Mouse (Mus musculus): ENCODE data around the gene Neurl3.

DNA sequence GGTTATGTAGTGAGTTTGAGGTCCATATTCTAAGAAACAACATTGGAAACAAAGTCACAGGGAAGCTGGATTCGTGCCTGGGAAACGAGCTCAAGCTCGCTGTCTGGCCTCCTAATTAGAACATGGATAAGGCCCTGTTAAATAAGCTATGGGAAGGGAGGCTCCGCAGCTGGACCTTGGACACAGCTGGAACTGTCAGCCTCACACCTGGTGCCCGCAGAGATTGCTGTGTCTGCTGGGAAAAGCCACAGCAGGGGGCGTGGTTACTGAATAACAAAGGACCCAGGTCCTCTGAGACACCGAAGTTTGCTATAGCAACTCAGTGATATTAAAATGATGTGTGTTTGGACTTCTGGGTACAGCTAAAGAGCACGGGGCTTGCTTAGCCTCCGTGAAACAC is 23.1 kb downstream of the Neurl3 start:
- TF ChIP-seq MXI1 (IDR thresholded peaks at IDR 0.05; ENCODE audit: low read depth, low read length) (no peak), JUND (conservative IDR thresholded peaks at IDR 0.05; ENCODE audit: low read depth, low read length) (no peak), EP300 (IDR thresholded peaks at IDR 0.05; ENCODE audit: low read length) (no peak), POLR2A (IDR thresholded peaks at IDR 0.05; ENCODE audit: low read depth, low read length) (no peak), IRF4 (IDR thresholded peaks at IDR 0.05; ENCODE audit: low read depth, low read length) (no peak), CTCF (conservative IDR thresholded peaks at IDR 0.05 in 1 of 2, IDR thresholded peaks at IDR 0.05 in 1 of 2; ENCODE audit: low read depth in 2 of 2, low read length in 2 of 2) (no peak), MAX (IDR thresholded peaks at IDR 0.05; ENCODE audit: low read length) (no peak), BHLHE40 (IDR thresholded peaks at IDR 0.05; ENCODE audit: low read depth, low read length) (no peak), MAZ (IDR thresholded peaks at IDR 0.05; ENCODE audit: low read depth, low read length) (no peak), MEF2A (IDR thresholded peaks at IDR 0.05; ENCODE audit: borderline replicate concordance, low read depth, low read length) (no peak), KAT2A (IDR thresholded peaks at IDR 0.05; ENCODE audit: insufficient replicate concordance, low read length) (no peak), CHD2 (IDR thresholded peaks at IDR 0.05; ENCODE audit: low read length) (no peak), POLR2AphosphoS2 (IDR thresholded peaks at IDR 0.05; ENCODE audit: low read depth, low read length) (no peak), USF1 (IDR thresholded peaks at IDR 0.05; ENCODE audit: low read depth, low read length) (no peak)
